Mouse (Mus musculus) left cerebral cortex, adult 2 months (tissue): ENCODE data around the gene Figla. TPM values are rescaled to one million over a fixed set of nuclear protein-coding genes. Genes with fewer than 3 reads are reported as not detected.
"Not testable (repeated sequence)": the region's sequence is repeated elsewhere in the genome, so short reads cannot be mapped to it uniquely, and the experiment has no call there.

ENCODE experiments used
- DNase-seq, 2 experiments: peaks; one replicate each; pipeline ENCODE4 v3.0.0; 2021 to 2022; ENCODE audit warnings: low spot score in 2 of 2, mixed read lengths in 1 of 2; ENCODE audit errors: extremely low spot score in 1 of 2
- H3K27ac ChIP-seq: fragments of 200-600 bp; 2 replicates; pipeline ENCODE4 v1.8.1; 2022
- H3K4me3 ChIP-seq: fragments of 200-600 bp; 2 replicates; pipeline ENCODE4 v1.8.1; 2022
- CTCF ChIP-seq: fragments of 200-600 bp; IDR thresholded peaks from 2 replicates; pipeline ENCODE4 v1.8.1; 2022; ENCODE audit warnings: antibody characterized with exemption, mild to moderate bottlenecking, moderate library complexity
- intact Hi-C: fragments of 180-260 bp; cut with DNase I; formaldehyde crosslinking; loops from one replicate; pipeline ENCODE4 v1.15.1; 2025
- total RNA-seq, 2 experiments: library from RNA; stranded (reverse); gene quantifications; 2 replicates each; pipeline ENCODE4 v1.2.3; 2021

The Figla gene
- total RNA-seq, 2 experiments from 2014 or later = not detected

- H3K27ac ChIP-seq = no peak overlapping the region
- intact Hi-C loops = loop anchor here (1.0 to 5.0 kb wide), 3 partner anchors 42 to 172 kb away; partner anchors contain the start of genes Dusp11 and Nat8
- H3K4me3 ChIP-seq = no peak overlapping the region
- DNase-seq = peak; percentile 70
- TF ChIP-seq CTCF = peak; percentile 74
These were observed 11.5 kb upstream of the Figla start for GRCm38 (mm10) chr6:86004271-86005148.

DNA sequence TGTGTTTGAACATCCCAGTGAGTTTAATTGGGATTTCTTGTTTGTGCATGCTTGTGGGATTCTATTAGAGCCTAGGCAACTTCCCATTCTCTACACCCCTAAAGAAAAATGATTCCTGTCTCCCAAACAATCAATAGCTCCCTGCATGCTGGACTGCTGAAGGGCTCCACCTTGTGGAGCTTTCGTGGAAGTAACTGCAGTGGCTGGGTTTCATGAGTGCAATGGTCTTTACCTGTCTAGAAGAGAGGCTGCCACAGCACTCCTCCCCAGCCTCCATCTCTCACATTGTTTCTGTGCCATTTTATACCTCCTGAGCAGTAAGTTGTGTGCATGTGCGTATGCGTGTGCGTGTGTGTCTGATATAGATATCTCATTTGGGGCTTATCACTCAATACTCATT, 6.0 kb upstream of the Figla start:
- intact Hi-C loops = no loop called here
- DNase-seq = peak; percentile 55 to 62
- no peak overlapping the region for H3K27ac ChIP-seq
- TF ChIP-seq CTCF = peak; percentile 96
- H3K4me3 ChIP-seq = no peak overlapping the region

- H3K27ac ChIP-seq, H3K4me3 ChIP-seq, DNase-seq, intact Hi-C loops: not testable (repeated sequence)
These were observed 1.2 kb upstream of the Figla start for GRCm38 (mm10) chr6:86014812-86015211.

DNA sequence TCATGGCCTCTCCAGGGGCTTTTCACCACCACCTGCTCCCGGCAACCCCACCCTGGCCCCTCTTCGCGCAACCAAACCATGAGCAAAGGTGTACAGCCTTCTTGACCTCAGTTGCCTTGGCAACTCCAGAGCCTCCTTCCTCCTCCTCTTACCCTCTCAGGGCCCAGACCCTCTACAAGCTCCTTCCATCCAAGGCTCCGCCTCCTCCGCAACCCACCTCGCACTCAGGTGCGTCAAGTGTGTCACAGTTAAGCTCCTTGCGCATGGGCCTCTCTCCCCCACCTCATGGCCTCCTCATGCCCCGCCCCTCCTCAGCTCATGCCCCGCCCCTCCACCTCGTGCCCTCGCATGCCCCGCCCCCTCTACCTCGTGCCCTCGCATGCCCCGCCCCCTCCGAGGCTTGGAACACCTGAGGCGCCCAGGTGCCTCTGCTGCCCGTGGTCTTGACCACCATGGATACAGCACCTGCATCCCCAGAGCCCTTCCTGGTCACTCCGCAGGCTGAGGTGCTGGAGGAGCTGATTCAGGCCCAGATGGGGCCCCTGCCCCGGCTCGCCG, 901 bp downstream of the Figla start:
- intact Hi-C loops = no loop called here
- no peak for TF ChIP-seq CTCF
- H3K4me3 ChIP-seq = no peak overlapping the region
- DNase-seq = no peak
- no peak overlapping the region for H3K27ac ChIP-seq

DNA sequence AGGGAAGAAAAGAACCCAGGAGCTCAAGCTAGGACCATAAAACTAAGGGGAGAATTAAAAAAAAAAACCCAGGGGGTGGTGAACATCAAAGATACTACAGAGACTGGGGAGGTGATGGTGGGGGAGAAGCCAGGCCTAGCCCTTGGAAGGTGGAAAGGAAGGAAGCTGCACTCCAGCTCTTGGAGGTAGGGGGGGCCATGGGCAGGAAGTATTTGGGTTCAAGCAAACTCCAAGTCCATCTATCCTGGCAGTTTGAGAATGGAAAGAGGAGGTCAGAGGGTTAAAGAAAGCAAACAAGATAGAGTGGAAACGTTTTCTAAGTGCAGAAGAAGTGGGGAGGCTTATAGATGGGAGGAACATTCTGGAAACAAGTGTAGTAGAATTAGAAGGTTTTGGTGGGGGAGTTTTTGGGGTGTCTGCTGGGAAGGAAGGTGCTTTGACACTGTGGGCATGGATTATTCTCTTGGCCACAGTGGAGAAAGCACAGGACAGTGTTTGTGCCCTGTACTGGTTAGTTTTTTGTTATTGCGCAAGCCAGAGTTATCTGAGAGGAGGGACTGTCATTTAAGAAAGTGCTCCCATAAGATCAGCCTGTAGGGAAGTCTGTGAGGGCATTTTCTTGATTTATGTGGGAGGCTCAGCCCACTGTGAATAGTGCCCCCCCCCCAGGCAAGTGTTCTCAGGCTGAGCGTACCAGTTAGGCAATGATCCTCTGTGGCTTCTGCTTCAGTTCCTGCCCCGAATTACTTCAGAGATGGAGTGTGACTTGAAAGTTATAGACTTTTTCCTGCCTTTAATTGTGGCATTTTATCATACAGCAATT, 3.7 kb downstream of the Figla start:
- no peak overlapping the region for H3K27ac ChIP-seq
- TF ChIP-seq CTCF = no peak
- intact Hi-C loops = no loop called here
- DNase-seq = no peak
- no peak overlapping the region for H3K4me3 ChIP-seq

DNA sequence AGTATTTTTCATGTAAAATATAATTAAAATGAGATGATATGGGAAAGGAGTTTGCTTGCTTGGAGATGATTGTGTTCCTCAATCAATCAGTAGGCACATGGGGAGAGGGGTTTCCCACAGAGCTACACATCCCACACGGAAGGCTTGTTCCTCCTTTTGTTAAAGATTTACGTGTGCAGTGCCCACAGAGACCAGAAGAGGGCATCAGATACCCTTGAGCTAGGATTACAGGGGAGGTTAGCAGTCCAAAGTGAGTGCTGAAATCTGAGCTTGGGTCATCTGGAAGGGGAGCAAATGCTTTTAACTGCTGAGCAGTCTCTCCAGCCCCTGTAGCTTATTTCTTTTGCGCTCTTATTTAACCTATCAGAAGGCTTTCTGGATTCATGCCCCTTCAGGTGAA, 5.0 kb downstream of the Figla start:
- intact Hi-C loops = no loop called here
- no peak for DNase-seq

DNA sequence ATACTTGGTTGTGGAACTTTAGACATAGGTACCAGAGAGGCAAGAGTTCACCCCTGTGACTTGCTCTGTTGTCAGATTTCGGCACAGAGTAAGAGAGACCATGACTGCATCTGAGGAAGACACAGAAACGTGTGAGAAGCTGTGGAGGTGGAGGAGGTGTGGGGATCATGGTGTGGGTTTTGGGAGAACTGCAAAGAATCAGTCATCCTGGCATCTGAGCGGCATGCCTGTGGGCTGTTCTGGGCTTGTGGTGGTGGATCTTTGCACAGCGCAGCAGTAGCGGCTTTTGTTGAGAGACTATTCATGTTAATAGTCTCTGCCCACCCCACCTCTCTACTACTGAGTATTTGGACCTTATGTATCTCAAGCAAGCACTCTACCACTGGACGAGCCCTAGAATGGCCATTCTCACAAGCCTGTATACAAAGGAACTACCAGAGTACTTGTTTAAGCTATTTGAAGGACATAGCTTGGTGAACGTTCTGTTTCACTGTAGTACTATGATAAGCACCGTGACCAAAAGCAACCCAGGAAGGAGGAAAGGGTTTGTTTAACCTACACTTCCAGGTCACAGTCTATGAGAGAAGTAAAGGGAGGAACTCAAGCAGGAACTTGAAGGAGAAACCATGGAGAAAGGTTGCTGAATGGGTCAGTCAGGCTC, 10.8 kb downstream of the Figla start:
- Histone ChIP-seq H3K4me3 (no peak overlapping the region), H3K27ac (no peak overlapping the region)
- TF ChIP-seq CTCF = no peak
- intact Hi-C loops = loop anchor here (5.0 kb wide), 1 partner anchor 91 kb away; no protein-coding TSS in a partner anchor
- peak in 1 of 2 experiments; percentile 34 for DNase-seq

More for the DNA sequence above, 5.0 kb downstream of the Figla start:
- Histone ChIP-seq H3K4me3 (no peak overlapping the region), H3K27ac (no peak overlapping the region)
- peak; percentile 63 for TF ChIP-seq CTCF

DNA sequence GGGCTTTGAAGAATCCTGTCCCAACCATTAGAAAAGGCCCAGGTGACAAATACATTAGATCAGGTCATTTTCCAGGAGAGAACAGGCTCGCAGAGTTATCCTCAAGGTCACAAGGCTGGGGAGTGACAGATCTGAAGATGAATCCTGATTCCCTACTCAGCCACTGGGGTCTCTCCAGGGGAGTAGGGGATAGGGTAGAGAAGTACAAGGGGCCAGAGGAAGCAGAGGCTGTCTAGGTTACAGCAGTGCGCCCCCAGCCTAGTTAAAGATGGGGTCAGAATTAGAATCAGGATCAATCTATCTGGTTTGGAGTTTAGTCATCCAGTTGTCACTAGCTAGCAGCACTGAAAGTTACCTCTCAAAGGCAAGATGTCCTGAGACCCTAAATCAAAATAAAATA, 12.2 kb downstream of the Figla start:
- TF ChIP-seq CTCF = no peak
- H3K4me3 ChIP-seq = peak overlapping the region; percentile 78
- intact Hi-C loops = loop anchor here (2.0 to 5.0 kb wide), 4 partner anchors 59 to 337 kb away; partner anchors contain the start of gene Fam136a

DNA sequence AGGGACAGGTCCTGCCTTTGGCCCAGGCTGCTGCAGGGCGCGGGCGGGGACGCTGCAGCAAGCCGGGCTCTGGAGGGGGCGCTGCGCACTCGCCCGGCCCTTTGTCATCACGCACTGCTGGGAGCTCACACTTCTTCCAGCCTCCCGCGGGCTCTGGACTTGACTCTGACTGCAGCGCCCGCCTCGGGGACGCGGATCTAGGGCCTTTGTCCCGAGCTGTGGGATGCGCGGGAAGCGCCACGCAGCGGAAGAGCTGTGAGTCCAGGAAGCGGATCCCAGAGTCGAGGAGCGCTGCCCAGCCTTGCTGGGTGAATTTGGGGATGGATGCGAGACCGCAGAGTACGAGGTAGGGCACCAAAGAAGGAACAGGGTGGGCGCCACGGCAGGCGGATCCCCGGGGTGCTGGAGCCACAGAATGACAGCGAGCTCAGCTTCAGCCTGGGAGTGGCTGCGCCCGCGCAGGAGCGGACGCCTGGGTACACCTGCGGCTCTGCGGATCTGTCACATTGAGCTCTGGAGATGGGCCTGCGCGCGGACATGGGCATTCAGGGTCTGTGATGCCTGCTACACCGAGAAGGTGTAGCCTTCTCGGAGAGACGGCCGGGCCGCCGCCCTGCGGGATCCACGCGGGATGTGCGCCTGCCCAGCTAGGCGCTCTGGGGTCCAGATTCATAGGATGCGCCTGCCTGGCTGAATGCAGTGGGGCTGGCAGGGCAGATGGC, 12.8 kb downstream of the Figla start, which contains the start of gene Add2:
Gene Add2, plus strand, starts transcription at position 81 of the 722 bp plus-strand sequence.
- Histone ChIP-seq H3K27ac (peak within 1 kb of the TSS; percentile 99), H3K4me3 (peak within 1 kb of the TSS; percentile 78)
- intact Hi-C loops = loop anchor here (2.0 to 5.0 kb wide), 4 partner anchors 58 to 336 kb away; partner anchors contain the start of gene Fam136a
- TF ChIP-seq CTCF = peak; percentile 44
- peak; percentile 72 to 76 for DNase-seq

More for the DNA sequence above, 12.2 kb downstream of the Figla start:
- H3K27ac ChIP-seq = peak overlapping the region; percentile 99
- DNase-seq = no peak

DNA sequence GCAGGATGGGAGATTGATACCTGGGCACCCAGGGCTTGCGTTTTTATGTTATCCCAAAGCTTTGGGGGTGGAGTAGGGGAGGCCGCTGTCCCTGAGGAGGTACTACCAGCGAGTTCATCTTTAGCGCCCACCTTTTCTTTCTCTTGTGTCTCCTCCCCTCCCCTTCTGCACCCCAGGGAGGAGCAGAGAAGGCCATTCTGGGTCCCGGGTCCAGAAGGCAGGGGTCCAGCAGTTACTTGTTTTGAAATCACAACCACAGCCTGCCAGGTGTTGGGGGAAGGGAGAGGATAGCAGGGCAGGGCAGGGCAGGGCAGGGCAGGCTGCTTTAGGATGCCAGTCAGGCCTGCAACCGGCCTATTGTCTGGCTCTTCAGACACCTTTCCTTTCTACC, 13.3 kb downstream of the Figla start:
- Histone ChIP-seq H3K27ac (peak overlapping the region; percentile 99), H3K4me3 (peak overlapping the region; percentile 78)
- intact Hi-C loops = loop anchor here (2.0 to 5.0 kb wide), 4 partner anchors 57 to 335 kb away; partner anchors contain the start of gene Fam136a
- no peak for TF ChIP-seq CTCF
- DNase-seq = no peak
